Mouse (Mus musculus): ENCODE measurements around the gene Cwc22. TPM values are rescaled to one million over a fixed set of nuclear protein-coding genes. Genes with fewer than 3 reads are reported as not detected.
A peak's percentile ranks its signal among the peaks of the same experiment; 100 is the strongest.

Gene Cwc22
- 14.4 and 18.8 TPM in 2 replicates for polyA plus RNA-seq (2014; fragmentation: Nextera tagmentation; extraction: Ambion mirVana)

- peak within 1 kb of the TSS; percentile 89 for H3K9ac ChIP-seq (ENCODE audit: low read length)
- under 1% methylated on average over 54 of the region's 55 CpGs for WGBS
Measured at GRCm38 (mm10) chr2:77945596-77946485, at the start of gene Cwc22. TSS of gene Cwc22 (minus strand) at chr2:77946375.

GRCm38 (mm10) chr2:77993727-77994401 is 47.7 kb upstream of the Cwc22 start:
- Histone ChIP-seq H3K9ac (ENCODE audit: low read length) (no peak overlapping the region), H3K4me3 (ENCODE audit: control insufficient read depth in 1 of 2, insufficient read depth in 1 of 2, low read depth in 1 of 2, low read length in 2 of 2) (no peak overlapping the region), H3K4me1 (ENCODE audit: control insufficient read depth in 2 of 2, insufficient read depth in 2 of 2, low read length in 2 of 2) (no peaks in the 10 kb centered on the region), H3K27me3 (ENCODE audit: control insufficient read depth, insufficient read depth, low read length) (no peaks in the 10 kb centered on the region), H3K4me2 (ENCODE audit: low read length) (no peak overlapping the region), H3K27ac (replicated peaks in 1 of 2; ENCODE audit: control insufficient read depth in 1 of 2, insufficient read depth in 1 of 2, low read depth in 2 of 2, low read length in 2 of 2) (no peak overlapping the region), H3K36me3 (ENCODE audit: control insufficient read depth, insufficient read depth, low read length) (no peaks in the 10 kb centered on the region), H3K9me3 (ENCODE audit: control insufficient read depth, low read length) (no peaks in the 10 kb centered on the region)
- WGBS = 63% methylated on average over 4 of the region's 4 CpGs
- no peak for ATAC-seq (ENCODE audit: insufficient number of reproducible peaks, insufficient read depth, low FRiP score, low read depth)

More at GRCm38 (mm10) chr2:77945596-77946485, at the start of gene Cwc22:
- no peaks in the 10 kb centered on the region for H3K27me3 ChIP-seq (ENCODE audit: control insufficient read depth, insufficient read depth, low read length)
- no peaks in the 10 kb centered on the region for H3K9me3 ChIP-seq (ENCODE audit: control insufficient read depth, low read length)
- peak within 1 kb of the TSS; percentile 69 to 87 for H3K4me3 ChIP-seq (ENCODE audit: control insufficient read depth in 1 of 2, insufficient read depth in 1 of 2, low read depth in 1 of 2, low read length in 2 of 2)
- peak within 1 kb of the TSS; percentile 91 for H3K4me2 ChIP-seq (ENCODE audit: low read length)
- 0 out of 2 replicates have a peak, but pooled peaks cover 2% of the 10 kb centered on the region for H3K36me3 ChIP-seq (ENCODE audit: control insufficient read depth, insufficient read depth, low read length)
- H3K27ac ChIP-seq (replicated peaks in 1 of 2; ENCODE audit: control insufficient read depth in 1 of 2, insufficient read depth in 1 of 2, low read depth in 2 of 2, low read length in 2 of 2) = peak within 1 kb of the TSS; percentile 68 to 75
- ATAC-seq (ENCODE audit: insufficient number of reproducible peaks, insufficient read depth, low FRiP score, low read depth) = peak; percentile 74
- peaks cover 0 to 7% of the 10 kb centered on the region in 2 experiments; a peak in 2 of 4 replicates for H3K4me1 ChIP-seq (ENCODE audit: control insufficient read depth in 2 of 2, insufficient read depth in 2 of 2, low read length in 2 of 2)

GRCm38 (mm10) chr2:77992951-77993604 is 46.9 kb upstream of the Cwc22 start:
- H3K4me3 ChIP-seq (ENCODE audit: control insufficient read depth in 1 of 2, insufficient read depth in 1 of 2, low read depth in 1 of 2, low read length in 2 of 2) = no peak overlapping the region
- 60% methylated on average over 3 of the region's 3 CpGs for WGBS
- H3K9ac ChIP-seq (ENCODE audit: low read length) = no peak overlapping the region
- H3K4me2 ChIP-seq (ENCODE audit: low read length) = no peak overlapping the region
- no peaks in the 10 kb centered on the region for H3K9me3 ChIP-seq (ENCODE audit: control insufficient read depth, low read length)
- no peaks in the 10 kb centered on the region for H3K36me3 ChIP-seq (ENCODE audit: control insufficient read depth, insufficient read depth, low read length)
- no peak overlapping the region for H3K27ac ChIP-seq (replicated peaks in 1 of 2; ENCODE audit: control insufficient read depth in 1 of 2, insufficient read depth in 1 of 2, low read depth in 2 of 2, low read length in 2 of 2)
- no peaks in the 10 kb centered on the region for H3K27me3 ChIP-seq (ENCODE audit: control insufficient read depth, insufficient read depth, low read length)
- ATAC-seq (ENCODE audit: insufficient number of reproducible peaks, insufficient read depth, low FRiP score, low read depth) = no peak
- H3K4me1 ChIP-seq (ENCODE audit: control insufficient read depth in 2 of 2, insufficient read depth in 2 of 2, low read length in 2 of 2) = no peaks in the 10 kb centered on the region

- 40% methylated on average over 2 of the region's 2 CpGs for WGBS
- no peak overlapping the region for H3K4me3 ChIP-seq (ENCODE audit: control insufficient read depth in 1 of 2, insufficient read depth in 1 of 2, low read depth in 1 of 2, low read length in 2 of 2)
- ATAC-seq (ENCODE audit: insufficient number of reproducible peaks, insufficient read depth, low FRiP score, low read depth) = no peak
Measured at GRCm38 (mm10) chr2:77990820-77991219, 44.6 kb upstream of the Cwc22 start.

GRCm38 (mm10) chr2:77990121-77990520 is 43.9 kb upstream of the Cwc22 start:
- no peak for ATAC-seq (ENCODE audit: insufficient number of reproducible peaks, insufficient read depth, low FRiP score, low read depth)
- no peak overlapping the region for H3K9ac ChIP-seq (ENCODE audit: low read length)

More at GRCm38 (mm10) chr2:77990820-77991219, 44.6 kb upstream of the Cwc22 start:
- no peaks in the 10 kb centered on the region for H3K27me3 ChIP-seq (ENCODE audit: control insufficient read depth, insufficient read depth, low read length)
- H3K4me2 ChIP-seq (ENCODE audit: low read length) = no peak overlapping the region
- H3K9me3 ChIP-seq (ENCODE audit: control insufficient read depth, low read length) = no peaks in the 10 kb centered on the region
- no peak overlapping the region for H3K9ac ChIP-seq (ENCODE audit: low read length)
- H3K36me3 ChIP-seq (ENCODE audit: control insufficient read depth, insufficient read depth, low read length) = no peaks in the 10 kb centered on the region
- no peak overlapping the region for H3K27ac ChIP-seq (replicated peaks in 1 of 2; ENCODE audit: control insufficient read depth in 1 of 2, insufficient read depth in 1 of 2, low read depth in 2 of 2, low read length in 2 of 2)
- H3K4me1 ChIP-seq (ENCODE audit: control insufficient read depth in 2 of 2, insufficient read depth in 2 of 2, low read length in 2 of 2) = no peaks in the 10 kb centered on the region

GRCm38 (mm10) chr2:77989390-77989789 is 43.2 kb upstream of the Cwc22 start:
- Histone ChIP-seq H3K4me2 (ENCODE audit: low read length) (no peak overlapping the region), H3K4me1 (ENCODE audit: control insufficient read depth in 2 of 2, insufficient read depth in 2 of 2, low read length in 2 of 2) (no peaks in the 10 kb centered on the region), H3K36me3 (ENCODE audit: control insufficient read depth, insufficient read depth, low read length) (no peaks in the 10 kb centered on the region), H3K9me3 (ENCODE audit: control insufficient read depth, low read length) (no peaks in the 10 kb centered on the region), H3K4me3 (ENCODE audit: control insufficient read depth in 1 of 2, insufficient read depth in 1 of 2, low read depth in 1 of 2, low read length in 2 of 2) (no peak overlapping the region), H3K27me3 (ENCODE audit: control insufficient read depth, insufficient read depth, low read length) (no peaks in the 10 kb centered on the region), H3K9ac (ENCODE audit: low read length) (no peak overlapping the region), H3K27ac (replicated peaks in 1 of 2; ENCODE audit: control insufficient read depth in 1 of 2, insufficient read depth in 1 of 2, low read depth in 2 of 2, low read length in 2 of 2) (no peak overlapping the region)
- WGBS = 43% methylated on average over 1 of the region's 1 CpGs
- ATAC-seq (ENCODE audit: insufficient number of reproducible peaks, insufficient read depth, low FRiP score, low read depth) = no peak

More at GRCm38 (mm10) chr2:77990121-77990520, 43.9 kb upstream of the Cwc22 start:
- H3K9me3 ChIP-seq (ENCODE audit: control insufficient read depth, low read length) = no peaks in the 10 kb centered on the region
- H3K4me1 ChIP-seq (ENCODE audit: control insufficient read depth in 2 of 2, insufficient read depth in 2 of 2, low read length in 2 of 2) = no peaks in the 10 kb centered on the region
- H3K4me3 ChIP-seq (ENCODE audit: control insufficient read depth in 1 of 2, insufficient read depth in 1 of 2, low read depth in 1 of 2, low read length in 2 of 2) = no peak overlapping the region
- no peak overlapping the region for H3K27ac ChIP-seq (replicated peaks in 1 of 2; ENCODE audit: control insufficient read depth in 1 of 2, insufficient read depth in 1 of 2, low read depth in 2 of 2, low read length in 2 of 2)
- no peaks in the 10 kb centered on the region for H3K27me3 ChIP-seq (ENCODE audit: control insufficient read depth, insufficient read depth, low read length)
- no peaks in the 10 kb centered on the region for H3K36me3 ChIP-seq (ENCODE audit: control insufficient read depth, insufficient read depth, low read length)
- no peak overlapping the region for H3K4me2 ChIP-seq (ENCODE audit: low read length)

GRCm38 (mm10) chr2:77985991-77986730 is 40.0 kb upstream of the Cwc22 start:
- Histone ChIP-seq H3K4me1 (ENCODE audit: control insufficient read depth in 2 of 2, insufficient read depth in 2 of 2, low read length in 2 of 2) (no peaks in the 10 kb centered on the region), H3K27me3 (ENCODE audit: control insufficient read depth, insufficient read depth, low read length) (no peaks in the 10 kb centered on the region), H3K9ac (ENCODE audit: low read length) (no peak overlapping the region), H3K27ac (replicated peaks in 1 of 2; ENCODE audit: control insufficient read depth in 1 of 2, insufficient read depth in 1 of 2, low read depth in 2 of 2, low read length in 2 of 2) (no peak overlapping the region), H3K36me3 (ENCODE audit: control insufficient read depth, insufficient read depth, low read length) (no peaks in the 10 kb centered on the region), H3K4me2 (ENCODE audit: low read length) (no peak overlapping the region), H3K9me3 (ENCODE audit: control insufficient read depth, low read length) (no peaks in the 10 kb centered on the region), H3K4me3 (ENCODE audit: control insufficient read depth in 1 of 2, insufficient read depth in 1 of 2, low read depth in 1 of 2, low read length in 2 of 2) (no peak overlapping the region)
- ATAC-seq (ENCODE audit: insufficient number of reproducible peaks, insufficient read depth, low FRiP score, low read depth) = no peak
- 62% methylated on average over 2 of the region's 2 CpGs for WGBS

Measured in heart, embryonic 14.5 days (tissue).